Mouse (Mus musculus) CH12.LX (cell line): ENCODE measurements around the gene Olfr1248. TPM values are rescaled to one million over a fixed set of nuclear protein-coding genes. Genes with fewer than 3 reads are reported as not detected.

Experiments used
- polyA plus RNA-seq: library from polyadenylated mRNA; unstranded; fragments of >175 nt; gene quantifications from 2 replicates; pipeline ENCODE4 v1.2.1, GENCODE M21; 2012; ENCODE audit warnings: low read depth; ENCODE audit not compliant: insufficient read length
- total RNA-seq, 2 experiments: library from RNA; depleted of rRNA; stranded (reverse); fragments of 300-350 nt in 1 of 2; fragments of >200 nt in 1 of 2; gene quantifications; 2 replicates each; pipeline ENCODE4 v1.2.3; 2012 to 2014

Olfr1248 gene
- total and polyA plus RNA-seq, 3 experiments, result not detected

Other genes starting within 250 kb of the Olfr1248 start
- gene Olfr1238, start 208.6 kb downstream of the Olfr1248 start, total RNA-seq (2012; rRNA removed), result not detected in 2 replicates
- gene Olfr1238, start 208.6 kb downstream of the Olfr1248 start, total RNA-seq (2014; rRNA removed), result not detected in 2 replicates
- gene Olfr1238, start 208.6 kb downstream of the Olfr1248 start, polyA plus RNA-seq, result not detected in 2 replicates
- gene Olfr1239, start 197.8 kb downstream of the Olfr1248 start, total RNA-seq (2012; rRNA removed), result not detected in 2 replicates
- not detected in 2 replicates for gene Olfr1239, start 197.8 kb downstream of the Olfr1248 start, total RNA-seq (2014; rRNA removed)
- gene Olfr1239, start 197.8 kb downstream of the Olfr1248 start, polyA plus RNA-seq, result not detected in 2 replicates
- gene Olfr1240, start 175.2 kb downstream of the Olfr1248 start, total RNA-seq (2012; rRNA removed), result not detected in 2 replicates
- not detected in 2 replicates for gene Olfr1240, start 175.2 kb downstream of the Olfr1248 start, total RNA-seq (2014; rRNA removed)
- not detected in 2 replicates for gene Olfr1240, start 175.2 kb downstream of the Olfr1248 start, polyA plus RNA-seq
- not detected in 2 replicates for gene Olfr1241, start 131.1 kb downstream of the Olfr1248 start, total RNA-seq (2012; rRNA removed)
- gene Olfr1241, start 131.1 kb downstream of the Olfr1248 start, total RNA-seq (2014; rRNA removed), result not detected in 2 replicates
- gene Olfr1241, start 131.1 kb downstream of the Olfr1248 start, polyA plus RNA-seq, result not detected in 2 replicates
- not detected in 2 replicates for gene Olfr1242, start 119.9 kb downstream of the Olfr1248 start, total RNA-seq (2012; rRNA removed)
- gene Olfr1242, start 119.9 kb downstream of the Olfr1248 start, total RNA-seq (2014; rRNA removed), result not detected in 2 replicates
- not detected in 2 replicates for gene Olfr1242, start 119.9 kb downstream of the Olfr1248 start, polyA plus RNA-seq
- not detected in 2 replicates for gene Olfr1243, start 86.8 kb downstream of the Olfr1248 start, total RNA-seq (2012; rRNA removed)
- gene Olfr1243, start 86.8 kb downstream of the Olfr1248 start, total RNA-seq (2014; rRNA removed), result not detected in 2 replicates
- gene Olfr1243, start 86.8 kb downstream of the Olfr1248 start, polyA plus RNA-seq, result not detected in 2 replicates
- not detected in 2 replicates for gene Olfr1245, start 39.8 kb downstream of the Olfr1248 start, total RNA-seq (2012; rRNA removed)
- gene Olfr1245, start 39.8 kb downstream of the Olfr1248 start, total RNA-seq (2014; rRNA removed), result not detected in 2 replicates
- not detected in 2 replicates for gene Olfr1245, start 39.8 kb downstream of the Olfr1248 start, polyA plus RNA-seq
- not detected in 2 replicates for gene Olfr1246, start 25.1 kb downstream of the Olfr1248 start, total RNA-seq (2012; rRNA removed)
- not detected in 2 replicates for gene Olfr1246, start 25.1 kb downstream of the Olfr1248 start, total RNA-seq (2014; rRNA removed)
- gene Olfr1246, start 25.1 kb downstream of the Olfr1248 start, polyA plus RNA-seq, result not detected in 2 replicates
- not detected in 2 replicates for gene Olfr1247, start 4.1 kb downstream of the Olfr1248 start, total RNA-seq (2012; rRNA removed)
- not detected in 2 replicates for gene Olfr1247, start 4.1 kb downstream of the Olfr1248 start, total RNA-seq (2014; rRNA removed)
- not detected in 2 replicates for gene Olfr1247, start 4.1 kb downstream of the Olfr1248 start, polyA plus RNA-seq
- not detected in 2 replicates for gene Olfr1249, start 16.7 kb upstream of the Olfr1248 start, total RNA-seq (2012; rRNA removed)
- not detected in 2 replicates for gene Olfr1249, start 16.7 kb upstream of the Olfr1248 start, total RNA-seq (2014; rRNA removed)
- not detected in 2 replicates for gene Olfr1249, start 16.7 kb upstream of the Olfr1248 start, polyA plus RNA-seq
- gene Olfr1250, start 43.2 kb upstream of the Olfr1248 start, total RNA-seq (2012; rRNA removed), result 0.04 TPM in 1 of 2 replicates, not detected in the other
- not detected in 2 replicates for gene Olfr1250, start 43.2 kb upstream of the Olfr1248 start, total RNA-seq (2014; rRNA removed)
- not detected in 2 replicates for gene Olfr1250, start 43.2 kb upstream of the Olfr1248 start, polyA plus RNA-seq
- gene Olfr1251, start 53.7 kb upstream of the Olfr1248 start, total RNA-seq (2012; rRNA removed), result not detected in 2 replicates
- not detected in 2 replicates for gene Olfr1251, start 53.7 kb upstream of the Olfr1248 start, total RNA-seq (2014; rRNA removed)
- gene Olfr1251, start 53.7 kb upstream of the Olfr1248 start, polyA plus RNA-seq, result not detected in 2 replicates
- not detected in 2 replicates for gene Olfr1252, start 106.8 kb upstream of the Olfr1248 start, total RNA-seq (2012; rRNA removed)
- gene Olfr1252, start 106.8 kb upstream of the Olfr1248 start, total RNA-seq (2014; rRNA removed), result not detected in 2 replicates
- not detected in 2 replicates for gene Olfr1252, start 106.8 kb upstream of the Olfr1248 start, polyA plus RNA-seq
- not detected in 2 replicates for gene Olfr1253, start 138.8 kb upstream of the Olfr1248 start, total RNA-seq (2012; rRNA removed)
- gene Olfr1253, start 138.8 kb upstream of the Olfr1248 start, total RNA-seq (2014; rRNA removed), result not detected in 2 replicates
- gene Olfr1253, start 138.8 kb upstream of the Olfr1248 start, polyA plus RNA-seq, result not detected in 2 replicates
- not detected in 2 replicates for gene Olfr1254, start 175.4 kb upstream of the Olfr1248 start, total RNA-seq (2012; rRNA removed)
- not detected in 2 replicates for gene Olfr1254, start 175.4 kb upstream of the Olfr1248 start, total RNA-seq (2014; rRNA removed)
- not detected in 2 replicates for gene Olfr1254, start 175.4 kb upstream of the Olfr1248 start, polyA plus RNA-seq
- not detected in 2 replicates for gene Olfr1255, start 193.8 kb upstream of the Olfr1248 start, total RNA-seq (2012; rRNA removed)
- not detected in 2 replicates for gene Olfr1255, start 193.8 kb upstream of the Olfr1248 start, total RNA-seq (2014; rRNA removed)
- gene Olfr1255, start 193.8 kb upstream of the Olfr1248 start, polyA plus RNA-seq, result not detected in 2 replicates
- not detected in 2 replicates for gene Olfr1256, start 223.3 kb upstream of the Olfr1248 start, total RNA-seq (2012; rRNA removed)
- gene Olfr1256, start 223.3 kb upstream of the Olfr1248 start, total RNA-seq (2014; rRNA removed), result not detected in 2 replicates
- gene Olfr1256, start 223.3 kb upstream of the Olfr1248 start, polyA plus RNA-seq, result not detected in 2 replicates
- not detected in 2 replicates for gene Olfr48, start 230.0 kb upstream of the Olfr1248 start, total RNA-seq (2012; rRNA removed)
- not detected in 2 replicates for gene Olfr48, start 230.0 kb upstream of the Olfr1248 start, total RNA-seq (2014; rRNA removed)
- gene Olfr48, start 230.0 kb upstream of the Olfr1248 start, polyA plus RNA-seq, result not detected in 2 replicates